Mouse (Mus musculus) CH12.LX (cell line): Measurements from ENCODE around the gene Fgf11. TPM values are rescaled to one million over a fixed set of nuclear protein-coding genes. Genes with fewer than 3 reads are reported as not detected.

Experiments used
- DNase-seq: peaks from one replicate; pipeline ENCODE4 v3.0.0-alpha.2; 2013; ENCODE audit errors: extremely low read depth
- H3K27ac ChIP-seq: 2 replicates; pipeline ENCODE4 v1.5.1; 2012; ENCODE audit warnings: low read depth, mild to moderate bottlenecking, control low read depth, moderate library complexity; ENCODE audit not compliant: insufficient read depth
- H3K27me3 ChIP-seq: replicated peaks from 2 replicates; pipeline ENCODE3; 2012; ENCODE audit warnings: inconsistent platforms
- H3K36me3 ChIP-seq, 2 experiments: replicated peaks in 1 of 2; 2 replicates each; pipeline versions ENCODE3 to v1.6.1; 2012; ENCODE audit warnings: inconsistent platforms in 1 of 2, low read length in 1 of 2, mild to moderate bottlenecking in 1 of 2, mixed read lengths in 1 of 2, moderate library complexity in 1 of 2; ENCODE audit not compliant: control insufficient read depth in 1 of 2, insufficient read depth in 1 of 2
- H3K4me1 ChIP-seq, 2 experiments: 2 replicates each; pipeline ENCODE4 v1.6.1; 2012; ENCODE audit warnings: inconsistent platforms in 1 of 2, moderate library complexity in 1 of 2; ENCODE audit not compliant: insufficient read depth in 2 of 2, control insufficient read depth in 1 of 2
- H3K4me2 ChIP-seq: 2 replicates; pipeline ENCODE4 v1.6.1; 2012; ENCODE audit warnings: low read depth, mild to moderate bottlenecking, control low read depth; ENCODE audit not compliant: poor library complexity, insufficient read depth, severe bottlenecking
- H3K4me3 ChIP-seq, 3 experiments: fragments of 150-350 bp in 1 of 3; sonication (generic) in 1 of 3; replicated peaks in 1 of 3; 2 replicates each; pipeline versions ENCODE3 to v1.5.1; 2011 to 2012; ENCODE audit warnings: low read depth in 2 of 3, low read length in 2 of 3, mild to moderate bottlenecking in 2 of 3, moderate library complexity in 2 of 3, control low read depth in 1 of 3, improper control_type of control experiment in 1 of 3, inconsistent platforms in 1 of 3, mixed read lengths in 1 of 3; ENCODE audit not compliant: poor library complexity in 1 of 3
- H3K79me2 ChIP-seq: replicated peaks from 2 replicates; pipeline ENCODE4 v1.6.1; 2012; ENCODE audit warnings: mild to moderate bottlenecking, moderate library complexity; ENCODE audit not compliant: control insufficient read depth, poor library complexity, insufficient read depth, severe bottlenecking; ENCODE audit errors: extremely low read depth
- H3K9ac ChIP-seq: 2 replicates; pipeline ENCODE4 v1.6.1; 2012; ENCODE audit warnings: low read depth, mild to moderate bottlenecking, control low read depth, moderate library complexity; ENCODE audit not compliant: insufficient read depth
- H3K9me3 ChIP-seq: replicated peaks from 2 replicates; pipeline ENCODE3; 2012; ENCODE audit warnings: low read length, inconsistent platforms, mixed read lengths
- BHLHE40 ChIP-seq: IDR thresholded peaks from 2 replicates; pipeline ENCODE4 v1.6.1; 2011; ENCODE audit warnings: mild to moderate bottlenecking, low read depth, low read length, improper control_type of control experiment
- CHD1 ChIP-seq: IDR thresholded peaks from 2 replicates; pipeline ENCODE4 v1.6.1; 2012; ENCODE audit warnings: low read depth, low read length, improper control_type of control experiment, inconsistent platforms
- CHD2 ChIP-seq: IDR thresholded peaks from 2 replicates; pipeline ENCODE4 v1.6.1; 2011; ENCODE audit warnings: low read length, improper control_type of control experiment
- CTCF ChIP-seq, 2 experiments: IDR thresholded peaks in 1 of 2; conservative IDR thresholded peaks in 1 of 2; 2 replicates each; pipeline ENCODE4 v1.5.1; 2011 to 2012; ENCODE audit warnings: low read depth in 2 of 2, low read length in 2 of 2, improper control_type of control experiment in 1 of 2, inconsistent platforms in 1 of 2, mild to moderate bottlenecking in 1 of 2, moderate library complexity in 1 of 2
- ELF1 ChIP-seq: IDR thresholded peaks from 2 replicates; pipeline ENCODE4 v1.6.1; 2014; ENCODE audit warnings: low read depth, mild to moderate bottlenecking, inconsistent platforms, low read length, improper control_type of control experiment
- ETS1 ChIP-seq: conservative IDR thresholded peaks from 2 replicates; pipeline ENCODE4 v1.6.1; 2012; ENCODE audit warnings: low read depth, mild to moderate bottlenecking, inconsistent platforms, low read length, improper control_type of control experiment, moderate library complexity
- HCFC1 ChIP-seq: IDR thresholded peaks from 2 replicates; pipeline ENCODE4 v1.6.1; 2012; ENCODE audit warnings: low read depth, mild to moderate bottlenecking, inconsistent platforms, low read length, improper control_type of control experiment
- JUND ChIP-seq: conservative IDR thresholded peaks from 2 replicates; pipeline ENCODE4 v1.6.1; 2011; ENCODE audit warnings: low read depth, low read length, improper control_type of control experiment
- MAZ ChIP-seq: IDR thresholded peaks from 2 replicates; pipeline ENCODE4 v1.6.1; 2012; ENCODE audit warnings: low read depth, mild to moderate bottlenecking, inconsistent platforms, low read length, improper control_type of control experiment, moderate library complexity
- MXI1 ChIP-seq: IDR thresholded peaks from 2 replicates; pipeline ENCODE4 v1.6.1; 2011; ENCODE audit warnings: mild to moderate bottlenecking, low read depth, low read length, improper control_type of control experiment
- NRF1 ChIP-seq: IDR thresholded peaks from 2 replicates; pipeline ENCODE4 v1.6.1; 2014; ENCODE audit warnings: low read depth, mild to moderate bottlenecking, inconsistent platforms, low read length, improper control_type of control experiment, moderate library complexity
- POLR2AphosphoS2 ChIP-seq: IDR thresholded peaks from 2 replicates; pipeline ENCODE4 v1.6.1; 2011; ENCODE audit warnings: low read depth, low read length, improper control_type of control experiment
- RAD21 ChIP-seq: IDR thresholded peaks from 2 replicates; pipeline ENCODE4 v1.6.1; 2011; ENCODE audit warnings: low read depth, mild to moderate bottlenecking, low read length, improper control_type of control experiment, moderate library complexity
- RCOR1 ChIP-seq: conservative IDR thresholded peaks from 2 replicates; pipeline ENCODE4 v1.6.1; 2012; ENCODE audit warnings: low read depth, mild to moderate bottlenecking, inconsistent platforms, low read length, improper control_type of control experiment
- TBP ChIP-seq: conservative IDR thresholded peaks from 2 replicates; pipeline ENCODE4 v1.6.1; 2011; ENCODE audit warnings: low read depth, low read length, improper control_type of control experiment
- UBTF ChIP-seq: IDR thresholded peaks from 2 replicates; pipeline ENCODE4 v1.6.1; 2012; ENCODE audit warnings: low read depth, mild to moderate bottlenecking, inconsistent platforms, low read length, improper control_type of control experiment, moderate library complexity
- USF1 ChIP-seq: IDR thresholded peaks from 2 replicates; pipeline ENCODE4 v1.6.1; 2014; ENCODE audit warnings: low read depth, mild to moderate bottlenecking, inconsistent platforms, low read length, improper control_type of control experiment
- USF2 ChIP-seq: conservative IDR thresholded peaks from 2 replicates; pipeline ENCODE4 v1.6.1; 2011; ENCODE audit warnings: low read depth, low read length, improper control_type of control experiment
- ZKSCAN1 ChIP-seq: IDR thresholded peaks from 2 replicates; pipeline ENCODE4 v1.6.1; 2012; ENCODE audit warnings: low read depth, inconsistent platforms, low read length, improper control_type of control experiment, borderline replicate concordance
- ZMIZ1 ChIP-seq: IDR thresholded peaks from 2 replicates; pipeline ENCODE4 v1.6.1; 2012; ENCODE audit warnings: low read depth, mild to moderate bottlenecking, inconsistent platforms, low read length, improper control_type of control experiment
- ZNF384 ChIP-seq: IDR thresholded peaks from 2 replicates; pipeline ENCODE4 v1.6.1; 2012; ENCODE audit warnings: low read depth, low read length, improper control_type of control experiment, inconsistent platforms
- dilution Hi-C: fragments of 300-500 bp; cut with MboI; formaldehyde crosslinking; loops from 2 replicates; pipeline ENCODE4 v1.14.3; 2020; ENCODE audit warnings: low sequenced_read_pairs; ENCODE audit not compliant: extremely low pct_unique_long_range_greater_than_20kb, extremely low pct_ligation_motif_present
- in situ Hi-C: fragments of 300-500 bp; cut with MboI; formaldehyde crosslinking; loops from 3 replicates; pipeline ENCODE4 v1.14.3; 2019; ENCODE audit warnings: low sequenced_read_pairs, low pct_ligation_motif_present, low pct_unique_long_range_greater_than_20kb, mixed read lengths
- polyA plus RNA-seq: library from polyadenylated mRNA; unstranded; fragments of >175 nt; gene quantifications from 2 replicates; pipeline ENCODE4 v1.2.1, GENCODE M21; 2012; ENCODE audit warnings: low read depth; ENCODE audit not compliant: insufficient read length
- total RNA-seq, 2 experiments: library from RNA; depleted of rRNA; stranded (reverse); fragments of 300-350 nt in 1 of 2; fragments of >200 nt in 1 of 2; gene quantifications; 2 replicates each; pipeline ENCODE4 v1.2.3; 2012 to 2014

The Fgf11 gene
- total and polyA plus RNA-seq, 3 experiments: 0.93 to 3.9 (median 1.8) TPM

DNA sequence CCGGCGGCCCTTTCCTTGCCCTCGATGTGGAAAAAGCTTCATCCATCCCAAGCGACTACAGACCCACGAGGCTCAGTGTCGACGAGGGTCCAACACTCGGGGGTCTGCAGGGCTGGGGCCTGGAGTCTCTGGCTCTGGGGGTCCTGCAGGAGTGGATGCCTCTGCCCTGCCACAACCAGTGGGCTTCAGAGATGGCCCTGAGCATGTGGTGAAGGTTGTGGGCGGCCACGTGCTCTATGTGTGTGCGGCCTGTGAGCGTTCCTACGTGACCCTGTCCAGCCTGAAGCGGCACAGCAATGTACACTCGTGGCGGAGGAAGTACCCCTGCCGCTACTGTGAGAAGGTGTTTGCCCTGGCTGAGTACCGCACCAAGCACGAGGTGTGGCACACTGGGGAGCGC, 25.2 kb downstream of the Fgf11 start:
- peaks cover 8 to 35% of the 10 kb centered on the region in 2 experiments for H3K36me3 ChIP-seq
- dilution Hi-C loops (no loop called here), in situ Hi-C loops (no loop called here)
- no peak overlapping the region for H3K9ac ChIP-seq
- no peaks in the 10 kb centered on the region for H3K79me2 ChIP-seq
- H3K4me3 ChIP-seq: peak overlapping the region in 1 of 3 experiments; percentile 8
- no peak overlapping the region for H3K4me2 ChIP-seq
- peaks cover 40 to 65% of the 10 kb centered on the region in 2 experiments for H3K4me1 ChIP-seq
- TF ChIP-seq HCFC1: no peak
- TF ChIP-seq POLR2AphosphoS2: no peak
- no peak for TF ChIP-seq UBTF
- TF ChIP-seq JUND: no peak
- TF ChIP-seq ZNF384: no peak
- no peak for TF ChIP-seq MAZ
- TF ChIP-seq RAD21: no peak
- no peak for TF ChIP-seq NRF1
- no peak for TF ChIP-seq CTCF (conservative IDR thresholded peaks at IDR 0.05 in 1 of 2, IDR thresholded peaks at IDR 0.05 in 1 of 2; ENCODE audit: low read depth in 2 of 2, low read length in 2 of 2)
- TF ChIP-seq ZMIZ1: no peak
- TF ChIP-seq CHD2: no peak
- no peak for TF ChIP-seq RCOR1
- no peak for TF ChIP-seq USF2
- TF ChIP-seq USF1: no peak
- TF ChIP-seq BHLHE40: no peak
- H3K27me3 ChIP-seq: no peaks in the 10 kb centered on the region
- no peak overlapping the region for H3K27ac ChIP-seq
- H3K9me3 ChIP-seq: no peaks in the 10 kb centered on the region
- no peak for DNase-seq

DNA sequence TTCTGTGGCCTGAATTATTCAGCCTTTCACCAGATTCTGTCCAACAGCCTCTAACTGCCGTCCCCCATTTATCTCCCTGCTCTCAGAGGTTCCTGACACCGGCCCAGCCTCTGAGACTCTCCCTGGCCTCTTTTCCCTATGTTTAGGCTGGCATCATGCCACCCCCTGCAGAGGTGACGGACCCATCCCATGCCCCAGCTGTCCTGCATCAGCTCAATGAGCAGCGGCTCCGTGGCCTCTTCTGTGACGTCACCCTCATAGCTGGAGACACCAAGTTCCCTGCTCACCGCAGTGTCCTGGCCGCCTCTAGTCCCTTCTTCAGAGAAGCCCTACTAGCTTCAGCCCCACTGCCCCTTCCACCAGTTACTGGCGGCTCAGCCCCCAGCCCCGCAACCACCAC, 25.9 kb downstream of the Fgf11 start:
- Histone ChIP-seq H3K36me3 (peaks cover 8 to 35% of the 10 kb centered on the region in 2 experiments), H3K79me2 (no peaks in the 10 kb centered on the region), H3K4me2 (peak overlapping the region; percentile 53; the same call in 1 of the 2 replicates), H3K9me3 (no peaks in the 10 kb centered on the region), H3K27me3 (no peaks in the 10 kb centered on the region), H3K4me1 (peaks cover 40 to 64% of the 10 kb centered on the region in 2 experiments), H3K27ac (no peak overlapping the region), H3K9ac (peak overlapping the region; percentile 47), H3K4me3 (peak overlapping the region in 2 of 3 experiments; percentile 26 to 47)
- dilution Hi-C loops (no loop called here), in situ Hi-C loops (no loop called here)
- TF ChIP-seq ZNF384: no peak
- TF ChIP-seq CHD1: no peak
- TF ChIP-seq USF2: no peak
- TF ChIP-seq ELF1: no peak
- no peak for TF ChIP-seq ETS1
- no peak for TF ChIP-seq TBP
- no peak for TF ChIP-seq POLR2AphosphoS2
- TF ChIP-seq JUND: no peak
- TF ChIP-seq ZKSCAN1: no peak
- TF ChIP-seq MXI1: no peak
- TF ChIP-seq RCOR1: no peak
- TF ChIP-seq CHD2: no peak
- no peak for DNase-seq
